Mouse (Mus musculus) embryonic facial prominence, embryonic 15.5 days (tissue): ENCODE measurements at regions not wholly inside any gene's neighbourhood (a gene's known extent, or its start where the extent isn't known, plus 50 kb on each side); places are given as distances from the start of the nearest gene placed in this dataset.

ENCODE experiments used
- ATAC-seq: fragments of 200-750 bp; cut with Nextera tagmentation; 2 replicates; pipeline ENCODE4 v1.8.0; 2017; ENCODE audit warnings: low read depth, moderate TSS enrichment; ENCODE audit not compliant: insufficient number of reproducible peaks, low FRiP score, low TSS enrichment
- H3K27ac ChIP-seq: fragments of 300-500 bp; sonication (generic); replicated peaks from 2 replicates; pipeline ENCODE4 v1.5.1; 2015; ENCODE audit warnings: mild to moderate bottlenecking, inconsistent platforms
- H3K27me3 ChIP-seq: fragments of 300-500 bp; sonication (generic); 2 replicates; pipeline ENCODE4 v1.6.1; 2015; ENCODE audit warnings: inconsistent platforms
- H3K36me3 ChIP-seq: fragments of 300-500 bp; sonication (generic); 2 replicates; pipeline ENCODE4 v1.6.1; 2015; ENCODE audit warnings: mild to moderate bottlenecking, inconsistent platforms
- H3K4me1 ChIP-seq: fragments of 300-500 bp; sonication (generic); 2 replicates; pipeline ENCODE4 v1.6.1; 2015; ENCODE audit warnings: inconsistent platforms
- H3K4me2 ChIP-seq: fragments of 300-500 bp; sonication (generic); replicated peaks from 2 replicates; pipeline ENCODE4 v1.6.1; 2015; ENCODE audit warnings: mild to moderate bottlenecking, inconsistent platforms
- H3K4me3 ChIP-seq: fragments of 300-500 bp; sonication (generic); replicated peaks from 2 replicates; pipeline ENCODE4 v1.5.1; 2015; ENCODE audit warnings: mild to moderate bottlenecking, inconsistent platforms
- H3K9ac ChIP-seq: fragments of 300-500 bp; sonication (generic); 2 replicates; pipeline ENCODE4 v1.6.1; 2015; ENCODE audit warnings: inconsistent platforms
- H3K9me3 ChIP-seq: fragments of 300-500 bp; sonication (generic); replicated peaks from 2 replicates; pipeline ENCODE4 v1.6.1; 2016; ENCODE audit warnings: inconsistent platforms
- WGBS: fragments of 180-500 bp; shearing (Covaris S2); methylation state at CpG from one replicate; pipeline ENCODE4 v1.1.7; 2015; 5-methylcytosine and 5-hydroxymethylcytosine counted together

- 74% methylated on average over 3 of the region's 3 CpGs for WGBS
- no peak for ATAC-seq
Measured at GRCm38 (mm10) chr5:80766591-80766990, 253.3 kb upstream of the Adgrl3 start.

GRCm38 (mm10) chr5:80783892-80784291 is 236.0 kb upstream of the Adgrl3 start:
- Histone ChIP-seq H3K4me1 (no peaks in the 10 kb centered on the region), H3K9ac (no peak overlapping the region), H3K4me2 (no peak overlapping the region), H3K27me3 (no peaks in the 10 kb centered on the region), H3K27ac (no peak overlapping the region), H3K9me3 (no peaks in the 10 kb centered on the region), H3K36me3 (no peaks in the 10 kb centered on the region), H3K4me3 (no peak overlapping the region)
- WGBS, result 59% methylated on average over 4 of the region's 4 CpGs
- no peak for ATAC-seq

More at GRCm38 (mm10) chr5:80766591-80766990, 253.3 kb upstream of the Adgrl3 start:
- H3K4me1 ChIP-seq, result no peaks in the 10 kb centered on the region
- H3K36me3 ChIP-seq, result no peaks in the 10 kb centered on the region
- no peak overlapping the region for H3K9ac ChIP-seq
- no peaks in the 10 kb centered on the region for H3K9me3 ChIP-seq
- H3K27me3 ChIP-seq, result no peaks in the 10 kb centered on the region
- no peak overlapping the region for H3K4me2 ChIP-seq
- no peak overlapping the region for H3K27ac ChIP-seq
- H3K4me3 ChIP-seq, result no peak overlapping the region

- no peak for ATAC-seq
- 84% methylated on average over 6 of the region's 6 CpGs for WGBS
- H3K9me3 ChIP-seq, result no peaks in the 10 kb centered on the region
Measured at GRCm38 (mm10) chr5:80784746-80785145, 235.2 kb upstream of the Adgrl3 start.

GRCm38 (mm10) chr5:80791658-80792057 is 228.3 kb upstream of the Adgrl3 start:
- H3K9me3 ChIP-seq, result no peaks in the 10 kb centered on the region
- no peak overlapping the region for H3K4me2 ChIP-seq
- H3K27me3 ChIP-seq, result no peaks in the 10 kb centered on the region
- no peak overlapping the region for H3K27ac ChIP-seq
- H3K36me3 ChIP-seq, result no peaks in the 10 kb centered on the region
- no peaks in the 10 kb centered on the region for H3K4me1 ChIP-seq
- H3K4me3 ChIP-seq, result no peak overlapping the region
- WGBS, result 79% methylated on average over 1 of the region's 1 CpGs
- no peak for ATAC-seq
- no peak overlapping the region for H3K9ac ChIP-seq

More at GRCm38 (mm10) chr5:80784746-80785145, 235.2 kb upstream of the Adgrl3 start:
- Histone ChIP-seq H3K36me3 (no peaks in the 10 kb centered on the region), H3K4me3 (no peak overlapping the region), H3K27me3 (no peaks in the 10 kb centered on the region), H3K4me2 (no peak overlapping the region), H3K4me1 (no peaks in the 10 kb centered on the region), H3K9ac (no peak overlapping the region), H3K27ac (no peak overlapping the region)

GRCm38 (mm10) chr5:80799777-80800176 is 220.2 kb upstream of the Adgrl3 start:
- Histone ChIP-seq H3K27me3 (no peaks in the 10 kb centered on the region), H3K27ac (no peak overlapping the region), H3K4me2 (no peak overlapping the region), H3K4me3 (no peak overlapping the region), H3K9ac (no peak overlapping the region), H3K4me1 (no peaks in the 10 kb centered on the region), H3K9me3 (no peaks in the 10 kb centered on the region), H3K36me3 (no peaks in the 10 kb centered on the region)
- no peak for ATAC-seq

- H3K27ac ChIP-seq, result no peak overlapping the region
- 87% methylated on average over 2 of the region's 2 CpGs for WGBS
Measured at GRCm38 (mm10) chr5:80812917-80813316, 207.0 kb upstream of the Adgrl3 start.

GRCm38 (mm10) chr5:80819208-80819607 is 200.7 kb upstream of the Adgrl3 start:
- no peak for ATAC-seq

More at GRCm38 (mm10) chr5:80812917-80813316, 207.0 kb upstream of the Adgrl3 start:
- H3K4me2 ChIP-seq, result no peak overlapping the region
- H3K4me3 ChIP-seq, result no peak overlapping the region
- H3K9ac ChIP-seq, result no peak overlapping the region
- no peak for ATAC-seq
- H3K9me3 ChIP-seq, result no peaks in the 10 kb centered on the region
- H3K4me1 ChIP-seq, result no peaks in the 10 kb centered on the region
- no peaks in the 10 kb centered on the region for H3K36me3 ChIP-seq
- no peaks in the 10 kb centered on the region for H3K27me3 ChIP-seq

GRCm38 (mm10) chr5:80842531-80842930 is 177.4 kb upstream of the Adgrl3 start:
- Histone ChIP-seq H3K9me3 (no peaks in the 10 kb centered on the region), H3K4me3 (no peak overlapping the region), H3K4me1 (no peaks in the 10 kb centered on the region), H3K4me2 (no peak overlapping the region), H3K36me3 (no peaks in the 10 kb centered on the region), H3K9ac (no peak overlapping the region), H3K27me3 (no peaks in the 10 kb centered on the region), H3K27ac (no peak overlapping the region)
- ATAC-seq, result no peak
- 37% methylated on average over 1 of the region's 1 CpGs for WGBS

More at GRCm38 (mm10) chr5:80819208-80819607, 200.7 kb upstream of the Adgrl3 start:
- Histone ChIP-seq H3K9me3 (no peaks in the 10 kb centered on the region), H3K9ac (no peak overlapping the region), H3K4me1 (no peaks in the 10 kb centered on the region), H3K4me2 (no peak overlapping the region), H3K27ac (no peak overlapping the region), H3K27me3 (no peaks in the 10 kb centered on the region), H3K36me3 (no peaks in the 10 kb centered on the region), H3K4me3 (no peak overlapping the region)

GRCm38 (mm10) chr5:80855034-80855433 is 164.9 kb upstream of the Adgrl3 start:
- no peak overlapping the region for H3K27ac ChIP-seq
- WGBS, result 56% methylated on average over 5 of the region's 5 CpGs
- no peaks in the 10 kb centered on the region for H3K9me3 ChIP-seq
- H3K4me1 ChIP-seq, result no peaks in the 10 kb centered on the region
- no peak overlapping the region for H3K9ac ChIP-seq
- no peaks in the 10 kb centered on the region for H3K27me3 ChIP-seq
- no peak for ATAC-seq
- no peaks in the 10 kb centered on the region for H3K36me3 ChIP-seq
- no peak overlapping the region for H3K4me3 ChIP-seq
- H3K4me2 ChIP-seq, result no peak overlapping the region

- Histone ChIP-seq H3K4me1 (no peaks in the 10 kb centered on the region), H3K9me3 (no peaks in the 10 kb centered on the region), H3K4me3 (no peak overlapping the region), H3K4me2 (no peak overlapping the region), H3K27me3 (no peaks in the 10 kb centered on the region), H3K9ac (no peak overlapping the region), H3K27ac (no peak overlapping the region), H3K36me3 (no peaks in the 10 kb centered on the region)
- no peak for ATAC-seq
- WGBS, result 87% methylated on average over 2 of the region's 2 CpGs
Measured at GRCm38 (mm10) chr5:80876600-80876999, 143.3 kb upstream of the Adgrl3 start.

GRCm38 (mm10) chr5:80898230-80898629 is 121.7 kb upstream of the Adgrl3 start:
- WGBS, result 61% methylated on average over 5 of the region's 5 CpGs
- Histone ChIP-seq H3K27ac (no peak overlapping the region), H3K9me3 (no peaks in the 10 kb centered on the region), H3K27me3 (no peaks in the 10 kb centered on the region), H3K4me1 (no peaks in the 10 kb centered on the region), H3K9ac (no peak overlapping the region), H3K4me3 (no peak overlapping the region), H3K4me2 (no peak overlapping the region), H3K36me3 (no peaks in the 10 kb centered on the region)
- no peak for ATAC-seq

GRCm38 (mm10) chr5:80908771-80909170 is 111.2 kb upstream of the Adgrl3 start:
- no peak for ATAC-seq
- Histone ChIP-seq H3K4me2 (no peak overlapping the region), H3K4me1 (no peaks in the 10 kb centered on the region), H3K36me3 (no peaks in the 10 kb centered on the region), H3K4me3 (no peak overlapping the region), H3K9ac (no peak overlapping the region), H3K27ac (no peak overlapping the region), H3K9me3 (no peaks in the 10 kb centered on the region), H3K27me3 (no peaks in the 10 kb centered on the region)
- 78% methylated on average over 6 of the region's 6 CpGs for WGBS
